Mouse (Mus musculus) B cell, adult 2 months (primary cell): Measurements from ENCODE around the gene Oaf.

ENCODE experiments used
- DNase-seq, 2 experiments: peaks; one replicate each; pipeline ENCODE4 v3.0.0; 2022

Gene Oaf

GRCm38 (mm10) chr9:43242432-43242831, 2.7 kb upstream of the Oaf start:
- DNase-seq, result no peak

GRCm38 (mm10) chr9:43241970-43242369, 2.3 kb upstream of the Oaf start:
- no peak for DNase-seq

DNA sequence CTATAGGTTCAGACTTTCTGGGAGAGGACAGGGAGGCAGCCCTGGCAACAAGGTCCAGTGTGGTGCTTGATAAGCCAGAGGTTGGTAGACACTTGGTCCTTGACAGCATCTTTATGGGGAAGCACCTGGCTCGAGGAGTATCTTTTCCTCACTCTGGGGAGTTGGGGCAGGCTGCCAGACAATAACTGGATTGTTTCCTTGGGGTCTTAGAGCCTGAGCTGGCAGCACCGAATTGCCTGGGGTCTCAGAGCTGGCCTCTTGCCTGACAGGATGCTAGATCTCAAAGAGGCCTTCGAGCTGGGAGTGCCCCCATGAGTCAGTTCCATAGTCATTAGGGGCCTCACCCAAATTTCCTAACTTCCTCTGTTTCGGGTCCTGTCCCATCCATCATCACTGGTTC, 1.6 kb upstream of the Oaf start:
- DNase-seq, result no peak

DNA sequence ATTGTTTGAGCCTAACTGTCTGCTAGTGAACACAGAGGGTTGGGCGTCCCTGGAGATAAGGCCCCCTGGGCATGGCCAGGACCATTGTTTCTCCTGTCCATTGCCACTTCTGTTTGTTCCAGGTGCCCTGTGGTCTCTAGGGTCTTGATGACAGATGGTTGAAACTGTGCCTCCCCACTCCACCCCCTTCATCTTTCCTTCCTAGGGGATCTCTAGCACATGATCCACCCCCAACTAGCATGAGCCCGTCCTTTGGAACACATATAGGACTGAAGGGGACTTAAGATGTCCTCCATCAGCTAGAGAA, 836 bp upstream of the Oaf start:
- no peak for DNase-seq

GRCm38 (mm10) chr9:43238631-43239545, 823 bp downstream of the Oaf start:
- peak; percentile 13 to 22 for DNase-seq

- DNase-seq, result no peak
Measured at GRCm38 (mm10) chr9:43238167-43238566, 1.5 kb downstream of the Oaf start.

DNA sequence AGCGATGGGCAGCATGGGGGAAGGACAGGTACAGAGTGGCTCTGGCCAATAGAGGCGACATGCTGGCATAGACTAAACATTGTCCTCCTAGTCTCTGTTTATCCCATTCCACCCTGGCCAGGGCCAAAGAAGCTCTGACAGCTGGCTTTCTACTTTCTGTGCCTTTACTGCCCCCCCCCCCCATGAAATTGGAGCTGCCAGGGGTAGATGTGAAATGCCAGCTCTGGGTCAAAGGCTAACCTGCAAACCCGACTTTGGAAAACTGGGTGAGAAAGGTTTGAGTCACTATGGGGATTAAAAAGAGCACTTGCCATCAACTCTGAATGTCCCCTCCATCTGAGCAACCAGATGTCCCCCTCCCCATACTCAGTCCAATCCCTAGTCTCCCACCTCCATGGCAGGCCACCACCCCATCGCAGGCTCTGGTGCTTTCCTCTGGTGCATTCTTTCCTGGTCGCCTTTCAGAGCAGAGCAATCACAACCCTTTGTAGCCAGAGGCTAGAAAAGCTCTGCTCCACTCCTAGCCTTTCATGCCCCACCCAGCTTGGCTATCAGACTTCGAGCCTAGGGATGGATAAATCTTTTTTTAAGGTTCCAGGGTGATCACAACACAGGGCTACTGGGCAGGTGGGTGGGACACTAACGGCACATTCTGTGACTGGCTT, 2.5 kb downstream of the Oaf start:
- no peak for DNase-seq

DNA sequence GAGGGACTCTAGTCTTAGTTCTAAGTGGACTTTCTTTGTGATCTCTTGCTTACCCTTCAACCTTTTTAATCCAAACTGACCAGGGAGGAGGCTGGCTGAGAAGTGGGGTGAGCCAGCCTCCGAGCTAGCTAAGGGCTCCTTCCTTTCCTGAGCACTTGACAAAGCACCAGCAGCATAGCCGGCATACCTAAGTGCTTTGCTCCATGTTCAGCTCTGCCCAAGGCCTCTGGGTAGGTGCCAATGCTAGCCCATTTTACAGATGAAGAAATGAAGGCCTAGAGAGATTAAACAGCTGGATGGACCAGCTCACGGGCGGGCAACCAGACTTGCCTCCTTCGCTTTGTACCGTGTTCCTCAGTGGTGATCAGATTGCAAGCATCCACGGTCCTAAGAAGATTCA, 3.1 kb downstream of the Oaf start:
- no peak for DNase-seq

DNA sequence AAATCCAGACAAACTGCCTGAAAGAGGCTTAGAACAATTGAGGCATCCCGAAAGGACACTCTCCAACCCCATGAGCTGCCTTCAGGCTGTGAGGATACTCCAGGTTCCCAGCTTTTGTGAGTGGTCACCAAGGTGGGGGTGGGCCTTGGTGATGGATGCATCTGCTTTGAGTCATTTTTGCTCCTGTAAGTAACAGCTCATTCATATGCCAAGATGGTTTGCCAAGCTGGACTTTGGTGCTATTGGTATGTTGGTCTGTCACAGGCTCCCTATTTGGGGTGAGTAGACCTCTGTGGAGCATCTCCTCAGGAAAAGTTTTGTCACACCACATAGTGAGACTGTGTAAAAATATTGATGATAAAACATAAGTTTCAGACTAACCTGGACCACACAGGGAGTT, 3.6 kb downstream of the Oaf start:
- DNase-seq, result no peak

DNA sequence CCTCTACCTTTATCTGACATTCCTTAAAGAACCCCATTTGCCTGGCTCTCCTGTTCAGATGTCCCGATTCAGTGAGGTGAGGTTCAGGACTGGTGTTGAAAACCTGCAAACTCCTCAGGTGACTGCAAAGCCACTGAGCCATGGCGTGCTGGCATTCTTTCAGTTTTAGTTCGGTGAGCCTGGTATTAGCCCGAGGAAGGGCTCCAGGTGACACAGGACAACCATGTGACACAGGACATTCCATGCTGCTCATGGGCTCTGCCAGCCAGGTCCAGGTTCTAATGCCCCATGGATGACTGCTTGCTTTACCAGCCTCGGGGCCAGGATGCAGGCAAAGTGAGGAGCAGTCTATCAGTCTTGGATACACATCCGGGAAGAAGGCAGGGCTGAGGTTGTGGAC, 4.4 kb downstream of the Oaf start:
- no peak for DNase-seq

- no peak for DNase-seq
Measured at GRCm38 (mm10) chr9:43234496-43234895, 5.2 kb downstream of the Oaf start.

DNA sequence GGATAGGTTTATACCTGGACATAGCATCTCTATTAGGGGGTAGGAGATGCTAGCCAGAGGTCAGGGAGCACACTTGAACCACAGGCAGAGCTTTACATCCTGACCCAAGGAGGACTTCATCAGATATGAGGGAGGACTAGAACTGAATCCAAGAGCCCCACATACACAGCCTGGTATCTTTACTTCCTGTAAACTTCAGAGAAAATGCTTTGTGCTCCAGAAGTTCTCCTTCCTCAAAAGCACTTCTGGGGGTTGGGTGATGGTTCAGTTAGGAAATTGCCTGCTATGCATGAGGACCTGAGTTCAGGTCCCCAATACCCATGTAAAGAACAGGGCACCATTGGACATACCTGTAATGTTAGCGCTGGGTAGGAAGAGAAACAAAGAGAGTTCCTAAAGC, 6.2 kb downstream of the Oaf start:
- DNase-seq, result no peak

- no peak for DNase-seq
Measured at GRCm38 (mm10) chr9:43233044-43233443, 6.7 kb downstream of the Oaf start.

GRCm38 (mm10) chr9:43232286-43232685, 7.4 kb downstream of the Oaf start:
- no peak for DNase-seq

DNA sequence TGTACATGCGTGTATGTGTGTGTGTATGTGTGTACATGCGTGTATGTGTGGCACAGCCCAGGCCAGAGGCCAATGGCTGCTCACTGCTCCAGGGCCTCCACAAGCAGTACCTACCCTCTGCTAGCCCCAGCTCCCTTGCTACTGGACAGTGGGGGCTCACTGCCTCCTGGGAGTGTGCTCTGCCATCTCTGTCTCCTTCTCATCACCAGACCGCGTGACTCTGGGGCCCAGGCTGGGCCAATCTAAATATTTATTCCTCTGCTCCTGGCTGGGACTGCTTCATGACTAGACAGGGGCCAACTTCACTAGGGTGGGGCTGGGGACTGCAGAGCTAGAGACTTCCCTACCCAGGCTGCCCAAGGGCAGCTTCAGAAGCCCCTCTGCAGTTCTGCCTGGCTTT, 7.9 kb downstream of the Oaf start:
- no peak for DNase-seq

- no peak for DNase-seq
Measured at GRCm38 (mm10) chr9:43230886-43231285, 8.8 kb downstream of the Oaf start.

GRCm38 (mm10) chr9:43229962-43230361, 9.7 kb downstream of the Oaf start:
- DNase-seq, result no peak

DNA sequence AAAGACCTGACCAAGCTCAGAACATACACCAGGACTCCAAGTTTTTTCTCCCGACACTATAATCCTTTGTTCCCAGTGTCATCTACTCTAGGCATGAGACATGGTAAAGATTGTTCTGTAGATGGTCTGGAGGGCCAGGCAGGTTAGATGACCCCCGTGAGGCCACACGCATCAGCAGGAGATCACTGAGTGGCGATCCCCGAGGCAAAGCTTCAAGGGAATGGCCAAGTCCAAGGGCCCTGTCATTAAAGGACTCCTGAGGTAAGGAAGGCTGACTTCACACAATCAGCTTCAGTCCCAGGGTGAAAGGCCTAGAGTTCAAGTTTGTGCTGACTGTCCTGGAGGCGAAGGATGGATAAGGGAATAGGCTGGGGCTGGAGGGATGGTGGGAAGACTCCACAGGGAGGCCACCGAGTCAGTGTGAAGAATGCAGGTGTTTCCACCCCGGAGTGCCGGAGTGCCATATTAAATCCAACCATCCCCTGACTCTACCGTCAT, 10.3 kb downstream of the Oaf start:
- DNase-seq, result no peak

DNA sequence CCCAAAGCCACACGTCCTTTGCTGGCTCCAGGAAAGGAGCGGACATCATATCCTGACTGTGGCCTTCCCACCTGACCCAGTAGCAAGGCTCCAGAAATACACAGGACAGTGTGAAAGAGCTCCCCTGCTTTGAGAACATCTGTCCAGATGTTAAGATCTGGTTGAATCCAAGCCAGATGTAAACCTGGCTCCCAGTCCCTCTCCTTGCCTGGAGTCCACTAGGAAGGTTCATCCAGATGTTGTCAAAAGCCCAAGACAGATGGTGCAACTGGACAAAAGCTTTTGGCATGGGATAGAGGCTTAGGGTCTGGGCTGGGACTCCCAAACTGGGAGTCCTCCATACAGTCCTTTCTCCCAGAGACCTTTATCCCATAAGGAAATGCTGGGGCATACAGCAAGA, 11.0 kb downstream of the Oaf start:
- no peak for DNase-seq

DNA sequence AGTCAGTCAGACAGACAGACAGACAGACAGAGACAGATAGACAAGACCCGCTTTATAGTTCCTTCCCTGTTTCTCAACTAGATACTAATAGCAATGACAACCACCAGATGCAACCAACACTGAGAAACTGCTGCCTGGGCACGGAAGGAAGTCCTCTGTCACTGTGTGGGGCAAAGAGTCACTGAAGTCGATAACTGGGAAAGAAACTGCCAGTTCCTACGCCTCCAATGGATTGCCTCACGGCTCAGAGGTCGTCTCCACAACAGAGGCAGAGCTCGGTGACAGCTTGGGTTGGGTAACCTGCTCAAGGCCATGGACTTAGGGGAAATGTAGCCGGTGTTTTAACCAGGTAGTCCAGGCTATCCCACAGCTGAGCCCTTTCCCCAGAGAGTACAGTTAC, 12.1 kb downstream of the Oaf start:
- no peak for DNase-seq

- DNase-seq, result no peak
Measured at GRCm38 (mm10) chr9:43226573-43227160, 13.0 kb downstream of the Oaf start.

DNA sequence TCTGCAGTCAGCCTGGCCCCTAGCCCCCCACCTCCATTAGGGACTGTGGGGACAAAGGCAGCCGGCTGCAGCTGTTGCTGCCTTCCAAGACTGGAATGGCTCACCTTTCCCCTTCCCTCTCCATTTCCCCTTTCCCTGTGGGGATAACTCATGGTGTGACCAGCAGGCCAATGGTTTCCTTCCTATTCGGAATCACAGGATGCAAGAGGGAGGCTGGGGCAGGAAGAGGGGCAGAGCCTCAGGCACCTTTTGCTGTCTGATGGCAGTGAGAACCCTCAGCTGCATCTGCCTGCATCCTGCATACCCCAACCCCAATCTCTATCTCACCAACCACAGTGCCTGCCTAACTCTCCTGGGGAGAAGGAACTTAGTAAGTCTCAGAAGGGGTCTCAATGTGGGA, 14.2 kb downstream of the Oaf start:
- no peak for DNase-seq

DNA sequence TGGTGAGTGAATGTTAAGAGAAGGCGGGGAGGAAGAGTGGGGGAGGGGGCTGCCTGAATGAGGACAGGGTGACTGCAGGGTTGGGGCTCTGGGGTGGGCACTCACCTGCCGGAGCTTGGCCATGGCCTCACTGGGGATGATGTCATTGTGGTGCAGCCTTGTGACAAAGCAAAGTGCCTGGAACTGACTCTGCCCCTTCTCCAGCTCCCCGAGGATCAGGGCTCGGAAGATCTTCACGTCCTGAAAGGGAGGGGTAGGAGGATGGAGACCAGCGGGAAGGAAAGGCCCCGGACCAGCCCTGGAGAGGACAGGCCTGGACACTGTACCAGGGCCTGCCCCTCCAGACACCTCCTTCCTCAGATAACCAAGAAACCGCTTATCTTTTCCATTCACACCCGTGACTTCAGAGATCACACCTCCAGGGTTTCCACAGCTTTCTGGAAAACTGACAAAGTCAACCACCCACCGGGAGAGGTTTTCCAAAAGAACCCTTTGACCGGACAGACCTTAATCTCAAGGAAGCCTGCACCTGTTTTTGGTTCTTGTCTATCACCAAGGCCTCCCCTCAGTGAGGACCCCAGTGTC, 14.8 kb downstream of the Oaf start:
- DNase-seq, result no peak

DNA sequence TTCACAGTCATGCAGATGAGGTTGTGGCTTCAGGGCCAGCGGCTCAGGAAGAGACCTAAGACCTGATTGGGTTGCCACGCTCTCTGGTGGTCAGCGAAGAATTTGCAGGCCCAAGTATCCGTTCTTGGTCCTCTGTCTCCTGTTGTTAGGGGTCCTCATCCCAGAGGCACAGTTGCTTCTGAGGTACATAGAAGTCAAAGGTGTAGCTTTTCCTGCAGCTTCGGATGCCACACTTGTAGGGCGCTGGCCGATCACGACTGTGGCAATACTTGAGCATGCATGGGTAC, 17.3 kb downstream of the Oaf start:
- no peak for DNase-seq
